Mouse (Mus musculus) heart, adult 2 months (tissue): ENCODE data around the gene Sdk2.

ENCODE experiments used
- CTCF ChIP-seq: fragments of 200-600 bp; IDR thresholded peaks from 2 replicates; pipeline ENCODE4 v1.8.1; 2022; ENCODE audit warnings: antibody characterized with exemption, mild to moderate bottlenecking, moderate library complexity
- EP300 ChIP-seq: fragments of 200-500 bp; IDR thresholded peaks from 2 replicates; pipeline ENCODE4 v1.6.1; 2011; ENCODE audit warnings: low read depth, low read length, control low read depth; ENCODE audit not compliant: insufficient read depth
- POLR2A ChIP-seq: fragments of 200-500 bp; IDR thresholded peaks from 2 replicates; pipeline ENCODE4 v1.6.1; 2011; ENCODE audit warnings: mild to moderate bottlenecking, low read depth, low read length, control low read depth; ENCODE audit not compliant: insufficient read depth

DNA sequence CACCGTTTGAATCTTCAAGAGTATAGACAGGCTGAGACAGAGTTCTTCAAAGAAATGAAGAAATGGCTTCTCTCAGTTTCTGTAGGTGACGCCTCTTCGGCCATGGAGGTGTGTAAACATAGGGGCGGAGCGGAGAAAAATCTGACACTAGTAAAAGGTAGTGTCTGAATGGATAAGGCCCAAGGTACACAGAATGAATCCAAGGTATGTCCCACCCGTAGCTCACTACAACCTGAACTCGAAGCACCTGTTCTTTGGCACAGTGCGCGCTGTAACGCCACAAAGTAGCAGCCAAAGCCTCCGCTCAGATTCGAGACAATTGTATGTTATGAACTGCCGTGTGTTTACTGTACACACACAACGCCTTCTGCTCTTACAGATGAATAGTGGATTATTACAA is 311.0 kb downstream of the Sdk2 start:
- TF ChIP-seq EP300 (no peak), CTCF (no peak), POLR2A (no peak)
